Mouse (Mus musculus) stomach, embryonic 14.5 days (tissue): ENCODE measurements around the gene Ulk3. TPM values are rescaled to one million over a fixed set of nuclear protein-coding genes. Genes with fewer than 3 reads are reported as not detected.

Experiments
- ATAC-seq: fragments of 200-750 bp; cut with Nextera tagmentation; 2 replicates; pipeline ENCODE4 v1.8.0; 2017; ENCODE audit warnings: low read depth, moderate TSS enrichment; ENCODE audit not compliant: insufficient number of reproducible peaks, insufficient read depth, low FRiP score
- H3K27ac ChIP-seq: fragments of 300-500 bp; sonication (generic); 2 replicates; pipeline ENCODE4 v1.5.1; 2014; ENCODE audit warnings: mild to moderate bottlenecking, low read length, moderate library complexity, mixed read lengths
- H3K27me3 ChIP-seq: fragments of 300-500 bp; sonication (generic); 2 replicates; pipeline ENCODE4 v1.6.1; 2014; ENCODE audit warnings: low read length, control low read depth, mixed read lengths; ENCODE audit not compliant: control insufficient read depth, insufficient read depth
- H3K36me3 ChIP-seq: fragments of 300-500 bp; sonication (generic); 2 replicates; pipeline ENCODE4 v1.6.1; 2014; ENCODE audit warnings: mild to moderate bottlenecking, control low read depth, low read length, moderate library complexity, mixed read lengths; ENCODE audit not compliant: control insufficient read depth, insufficient read depth
- H3K4me1 ChIP-seq: fragments of 300-500 bp; sonication (generic); 2 replicates; pipeline ENCODE4 v1.6.1; 2014; ENCODE audit warnings: low read length, control low read depth, mixed read lengths; ENCODE audit not compliant: control insufficient read depth, insufficient read depth
- H3K4me2 ChIP-seq: fragments of 300-500 bp; sonication (generic); replicated peaks from 2 replicates; pipeline ENCODE4 v1.6.1; 2014; ENCODE audit warnings: low read depth, low read length, control low read depth
- H3K4me3 ChIP-seq: fragments of 300-500 bp; sonication (generic); 2 replicates; pipeline ENCODE4 v1.5.1; 2014; ENCODE audit warnings: low read depth, low read length, control low read depth
- H3K9ac ChIP-seq: fragments of 300-500 bp; sonication (generic); replicated peaks from 2 replicates; pipeline ENCODE4 v1.6.1; 2014; ENCODE audit warnings: low read depth, mild to moderate bottlenecking, control low read depth, low read length, moderate library complexity, mixed read lengths
- H3K9me3 ChIP-seq: fragments of 300-500 bp; sonication (generic); 2 replicates; pipeline ENCODE4 v1.6.1; 2016; ENCODE audit warnings: low read depth, low read length, control low read depth; ENCODE audit not compliant: control insufficient read depth
- WGBS: fragments of 180-500 bp; shearing (Covaris S2); extraction: QIAGEN DNeasy Blood & Tissue Kit; methylation state at CpG from one replicate; pipeline ENCODE4 v1.1.7; 2014; 5-methylcytosine and 5-hydroxymethylcytosine counted together
- polyA plus RNA-seq: library from polyadenylated mRNA; unstranded; fragments of >200 nt; fragmentation: Nextera tagmentation; extraction: Ambion mirVana; gene quantifications from 2 replicates; pipeline ENCODE4 v1.2.1, GENCODE M21; 2014

Ulk3 gene
- polyA plus RNA-seq, 1 experiment from 2014 or later = 14.4 TPM

GRCm38 (mm10) chr9:57627191-57627590, 37.9 kb downstream of the Ulk3 start:
- no peak overlapping the region for H3K4me3 ChIP-seq
- H3K27ac ChIP-seq = no peak overlapping the region
- H3K9me3 ChIP-seq = no peaks in the 10 kb centered on the region
- no peaks in the 10 kb centered on the region for H3K27me3 ChIP-seq
- H3K4me2 ChIP-seq = no peak overlapping the region
- no peak overlapping the region for H3K9ac ChIP-seq
- peaks cover 57% of the 10 kb centered on the region for H3K36me3 ChIP-seq
- H3K4me1 ChIP-seq = no peaks in the 10 kb centered on the region
- no peak for ATAC-seq
- WGBS = 89% methylated on average over 17 of the region's 17 CpGs

DNA sequence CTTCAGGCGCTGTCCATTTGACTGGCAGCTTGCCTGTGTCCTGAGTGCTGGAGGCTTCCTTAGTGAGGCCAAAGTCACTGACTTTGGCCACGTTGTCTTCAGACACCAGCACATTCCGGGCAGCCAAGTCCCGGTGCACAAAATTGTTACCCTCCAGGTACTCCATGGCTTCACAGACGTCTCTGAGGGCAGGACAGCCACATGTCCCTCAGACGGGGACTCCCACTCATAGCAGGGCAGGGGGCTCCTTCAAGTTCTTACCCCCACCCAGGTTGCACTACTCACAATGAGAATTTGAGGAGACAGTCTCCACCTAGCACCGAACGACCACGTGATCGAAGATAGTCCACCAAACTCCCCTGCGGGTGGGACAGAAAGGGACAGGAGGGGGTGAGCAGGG, 38.6 kb downstream of the Ulk3 start:
- Histone ChIP-seq H3K27ac (no peak overlapping the region), H3K4me1 (no peaks in the 10 kb centered on the region), H3K4me2 (no peak overlapping the region), H3K4me3 (no peak overlapping the region), H3K36me3 (peaks cover 57% of the 10 kb centered on the region), H3K9me3 (no peaks in the 10 kb centered on the region), H3K27me3 (no peaks in the 10 kb centered on the region), H3K9ac (no peak overlapping the region)
- WGBS = 91% methylated on average over 11 of the region's 11 CpGs
- ATAC-seq = no peak

- 93% methylated on average over 12 of the region's 12 CpGs for WGBS
- ATAC-seq = no peak
Observed at GRCm38 (mm10) chr9:57628717-57629116, 39.5 kb downstream of the Ulk3 start.

DNA sequence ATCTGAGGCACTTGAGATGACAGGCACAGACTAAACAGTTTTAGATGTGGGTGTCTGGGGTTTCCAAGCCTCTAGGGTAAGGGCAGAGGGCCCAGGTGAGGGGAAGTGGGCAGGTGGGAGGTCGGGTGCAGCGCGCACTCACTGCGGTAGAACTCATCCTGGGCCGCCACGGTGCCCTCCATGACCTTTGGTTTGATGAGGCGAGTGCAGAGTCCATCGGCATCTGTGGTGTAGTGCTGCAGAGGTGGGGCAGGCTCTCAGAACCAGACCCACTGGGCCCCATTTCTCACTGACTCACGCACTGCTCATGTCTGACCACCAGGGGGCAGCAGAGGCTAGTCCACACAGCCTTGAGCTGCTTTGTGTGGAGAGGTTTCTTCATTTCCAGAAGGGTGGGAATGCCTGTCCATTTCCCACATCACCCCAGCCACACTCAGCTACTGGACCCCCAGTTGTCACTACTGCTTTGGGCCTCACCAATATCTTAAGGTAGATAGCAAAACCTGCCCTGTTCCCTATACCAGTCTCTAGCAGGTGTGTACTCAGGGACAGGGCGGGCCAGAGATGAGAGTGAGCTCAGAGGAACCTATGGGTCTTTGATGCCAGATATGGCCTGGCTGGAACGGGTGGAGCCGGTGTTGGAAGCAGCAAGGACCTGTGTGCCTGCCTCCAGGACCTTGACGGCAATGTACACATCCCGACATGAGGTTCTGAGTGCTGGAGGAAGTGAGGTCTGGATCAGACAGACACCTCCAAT, 40.0 kb downstream of the Ulk3 start:
- no peak overlapping the region for H3K4me3 ChIP-seq
- H3K36me3 ChIP-seq = peaks cover 57% of the 10 kb centered on the region
- no peaks in the 10 kb centered on the region for H3K9me3 ChIP-seq
- ATAC-seq = peak; percentile 66; the same call in 1 of the 2 replicates
- no peak overlapping the region for H3K4me2 ChIP-seq
- no peaks in the 10 kb centered on the region for H3K4me1 ChIP-seq
- H3K9ac ChIP-seq = no peak overlapping the region
- 67% methylated on average over 14 of the region's 14 CpGs for WGBS
- H3K27me3 ChIP-seq = no peaks in the 10 kb centered on the region
- no peak overlapping the region for H3K27ac ChIP-seq

More at GRCm38 (mm10) chr9:57628717-57629116, 39.5 kb downstream of the Ulk3 start:
- Histone ChIP-seq H3K9me3 (no peaks in the 10 kb centered on the region), H3K4me1 (no peaks in the 10 kb centered on the region), H3K4me3 (no peak overlapping the region), H3K27ac (no peak overlapping the region), H3K4me2 (no peak overlapping the region), H3K27me3 (no peaks in the 10 kb centered on the region), H3K36me3 (peaks cover 57% of the 10 kb centered on the region), H3K9ac (no peak overlapping the region)

- H3K27ac ChIP-seq = no peak overlapping the region
- WGBS = 34% methylated on average over 4 of the region's 4 CpGs
Observed at GRCm38 (mm10) chr9:57633481-57634024, 44.3 kb downstream of the Ulk3 start.

DNA sequence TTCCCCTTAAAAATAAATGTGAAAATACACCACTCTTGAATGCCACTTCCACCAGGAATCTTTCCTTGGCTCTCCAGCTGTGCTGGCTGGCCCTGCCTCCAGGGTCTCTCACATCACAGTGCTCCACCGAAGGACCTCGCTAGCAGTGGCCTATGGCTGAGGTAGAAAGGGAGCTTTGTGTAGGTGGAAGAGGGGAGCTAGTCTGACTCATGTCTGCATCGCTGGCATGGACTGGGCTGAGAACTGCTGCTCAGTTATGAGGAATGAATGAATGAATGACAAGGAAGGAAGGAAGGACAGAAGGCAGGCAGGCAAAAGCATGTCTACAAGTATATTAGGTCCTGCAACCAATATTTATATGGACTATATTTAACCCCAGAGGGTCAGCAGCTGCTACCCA, 48.0 kb downstream of the Ulk3 start:
- H3K9ac ChIP-seq = no peak overlapping the region

More at GRCm38 (mm10) chr9:57633481-57634024, 44.3 kb downstream of the Ulk3 start:
- H3K4me2 ChIP-seq = no peak overlapping the region
- H3K27me3 ChIP-seq = no peaks in the 10 kb centered on the region
- no peak overlapping the region for H3K4me3 ChIP-seq
- no peaks in the 10 kb centered on the region for H3K9me3 ChIP-seq
- H3K9ac ChIP-seq = no peak overlapping the region
- no peak for ATAC-seq
- H3K36me3 ChIP-seq = peaks cover 19% of the 10 kb centered on the region
- H3K4me1 ChIP-seq = peaks cover 16% of the 10 kb centered on the region

DNA sequence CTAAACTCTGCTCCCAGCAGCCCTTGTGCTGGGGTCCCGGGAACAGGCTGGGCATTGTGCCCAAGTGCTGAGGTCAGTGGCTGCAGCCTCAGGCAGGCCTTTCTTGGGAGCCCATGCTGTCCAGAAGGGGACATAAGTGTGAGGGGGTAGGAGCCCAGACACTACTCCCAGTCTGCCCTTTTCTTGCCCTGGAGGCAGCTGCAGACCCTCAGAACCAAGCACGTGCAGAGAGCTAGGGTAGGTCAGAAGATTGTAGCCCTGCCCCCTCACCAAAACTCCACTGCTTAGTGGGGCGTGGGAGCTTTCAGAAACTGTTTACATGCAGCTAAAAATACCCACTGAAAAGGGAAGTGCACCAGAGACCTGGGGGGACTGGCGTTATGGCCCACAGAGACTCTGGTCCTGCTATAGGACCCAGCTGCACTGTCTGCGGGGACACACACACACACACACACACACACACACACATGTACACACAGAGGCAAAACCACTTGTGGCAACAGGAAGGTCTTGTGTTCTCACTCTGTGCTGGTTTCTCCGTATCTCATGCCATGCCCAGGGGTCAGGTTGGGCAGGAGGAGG, 48.6 kb downstream of the Ulk3 start:
- Histone ChIP-seq H3K4me3 (no peak overlapping the region), H3K4me2 (peak overlapping the region; percentile 41; the same call in 1 of the 2 replicates), H3K9me3 (no peaks in the 10 kb centered on the region), H3K4me1 (peaks cover 58% of the 10 kb centered on the region), H3K27ac (peak overlapping the region; percentile 87), H3K9ac (no peak overlapping the region), H3K27me3 (no peaks in the 10 kb centered on the region), H3K36me3 (no peaks in the 10 kb centered on the region; the same call in 1 of the 2 replicates)
- 8% methylated on average over 6 of the region's 6 CpGs for WGBS
- ATAC-seq = peak; percentile 59; the same call in 1 of the 2 replicates

More for the DNA sequence above, 48.0 kb downstream of the Ulk3 start:
- Histone ChIP-seq H3K36me3 (no peaks in the 10 kb centered on the region; the same call in 1 of the 2 replicates), H3K4me3 (no peak overlapping the region), H3K4me2 (peak overlapping the region; percentile 41; the same call in 1 of the 2 replicates), H3K27me3 (no peaks in the 10 kb centered on the region), H3K4me1 (peaks cover 52% of the 10 kb centered on the region), H3K9me3 (no peaks in the 10 kb centered on the region), H3K27ac (peak overlapping the region; percentile 87)
- 66% methylated on average over 3 of the region's 3 CpGs for WGBS
- ATAC-seq = 0 out of 2 replicates have a peak, but pooled peaks have one; percentile 3

DNA sequence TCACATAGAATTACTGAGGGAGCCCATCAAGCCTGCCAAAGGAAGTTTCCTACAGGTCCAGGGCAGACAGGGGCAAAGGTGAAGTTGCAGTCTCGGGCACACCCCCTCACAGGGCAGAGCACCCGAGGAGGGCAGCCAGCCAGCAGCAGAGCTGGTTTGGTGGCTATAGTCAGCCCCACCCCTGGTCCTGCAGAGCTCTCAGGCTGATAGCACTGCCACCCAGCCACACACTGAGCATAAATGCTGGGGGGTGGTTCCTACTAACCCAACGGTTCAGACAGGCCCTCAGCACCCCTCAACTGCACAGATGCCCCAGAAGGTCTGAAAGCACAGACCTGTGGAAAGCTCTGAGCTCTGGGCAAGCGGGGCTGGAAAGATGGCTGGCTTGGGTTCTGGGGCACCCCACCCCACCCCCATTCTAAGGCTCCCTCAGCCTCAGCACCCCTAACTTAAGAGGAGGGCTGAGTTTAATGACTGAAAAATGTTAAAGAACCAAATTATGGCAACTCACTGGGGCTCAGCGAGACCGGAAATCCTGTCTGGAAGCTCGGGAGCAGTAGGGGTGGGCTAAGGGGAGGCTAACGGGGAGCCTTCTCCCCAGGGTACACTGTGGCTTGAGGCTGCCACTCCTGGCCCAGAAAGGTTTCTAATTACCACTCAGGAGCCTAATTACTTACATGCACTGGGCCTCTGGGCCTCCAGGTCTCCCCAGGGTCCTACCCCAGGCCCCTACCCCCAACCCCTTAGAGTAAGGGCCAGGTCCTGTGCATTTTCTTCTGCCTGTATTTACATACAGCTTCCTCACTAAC, 49.6 kb downstream of the Ulk3 start:
- H3K4me2 ChIP-seq = peak overlapping the region; percentile 41
- H3K4me3 ChIP-seq = no peak overlapping the region
- no peaks in the 10 kb centered on the region for H3K9me3 ChIP-seq
- no peaks in the 10 kb centered on the region for H3K27me3 ChIP-seq
- 35% methylated on average over 8 of the region's 8 CpGs for WGBS
- peak overlapping the region; percentile 87 for H3K27ac ChIP-seq
- H3K4me1 ChIP-seq = peaks cover 68% of the 10 kb centered on the region
- no peaks in the 10 kb centered on the region for H3K36me3 ChIP-seq
- H3K9ac ChIP-seq = peak overlapping the region; percentile 28; the same call in 1 of the 2 replicates
- ATAC-seq = peak; percentile 75
